Mouse (Mus musculus) spleen, adult 2 months (tissue): ENCODE data around the gene Cmip. TPM values are rescaled to one million over a fixed set of nuclear protein-coding genes. Genes with fewer than 3 reads are reported as not detected.

Experiments used
- DNase-seq, 2 experiments: peaks; one replicate each; pipeline versions ENCODE4 v3.0.0 to v3.0.0-alpha.2; 2012 to 2021; ENCODE audit warnings: low spot score in 2 of 2, low read depth in 1 of 2
- H3K27ac ChIP-seq: fragments of 200-500 bp; 2 replicates; pipeline ENCODE4 v1.5.1; 2012; ENCODE audit warnings: low read length, inconsistent platforms; ENCODE audit not compliant: insufficient read depth
- H3K27me3 ChIP-seq: fragments of 200-500 bp; 2 replicates; pipeline ENCODE4 v1.6.1; 2012; ENCODE audit warnings: mild to moderate bottlenecking, moderate library complexity, low read length, inconsistent platforms; ENCODE audit not compliant: control insufficient read depth, insufficient read depth
- H3K36me3 ChIP-seq: fragments of 200-500 bp; 2 replicates; pipeline ENCODE4 v1.6.1; 2012; ENCODE audit warnings: mild to moderate bottlenecking, low read length, inconsistent platforms; ENCODE audit not compliant: control insufficient read depth, insufficient read depth
- H3K4me1 ChIP-seq: fragments of 200-500 bp; 2 replicates; pipeline ENCODE4 v1.6.1; 2011; ENCODE audit warnings: inconsistent platforms; ENCODE audit not compliant: control insufficient read depth, insufficient read depth, insufficient read length
- H3K4me3 ChIP-seq: fragments of 200-500 bp; 2 replicates; pipeline ENCODE4 v1.5.1; 2011; ENCODE audit warnings: mild to moderate bottlenecking, inconsistent platforms; ENCODE audit not compliant: insufficient read depth, insufficient read length; ENCODE audit errors: extremely low read depth
- CTCF ChIP-seq: fragments of 200-500 bp; IDR thresholded peaks from 2 replicates; pipeline ENCODE4 v1.5.1; 2011; ENCODE audit warnings: mild to moderate bottlenecking, inconsistent platforms; ENCODE audit not compliant: insufficient read depth, insufficient read length, insufficient replicate concordance; ENCODE audit errors: extremely low read depth
- POLR2A ChIP-seq: fragments of 200-500 bp; IDR thresholded peaks from 2 replicates; pipeline ENCODE4 v1.6.1; 2011; ENCODE audit warnings: low read depth, low read length, inconsistent platforms
- WGBS: fragments of 180-500 bp; shearing (Covaris S2); methylation state at CpG from one replicate; pipeline ENCODE4 v1.1.7; 2018; 5-methylcytosine and 5-hydroxymethylcytosine counted together
- polyA plus RNA-seq: library from polyadenylated mRNA; depleted of rRNA; stranded (reverse); fragments of >200 nt; gene quantifications from 2 replicates; pipeline ENCODE4 v1.2.3, GENCODE M21; 2012

Gene Cmip
- polyA plus RNA-seq, 1 experiment = 48.2 TPM

GRCm38 (mm10) chr8:117320616-117321015 is 63.8 kb downstream of the Cmip start:
- Histone ChIP-seq H3K4me1 (peaks cover 3% of the 10 kb centered on the region; the same call in 1 of the 2 replicates), H3K27ac (no peak overlapping the region), H3K27me3 (no peaks in the 10 kb centered on the region), H3K36me3 (peaks cover 2% of the 10 kb centered on the region; the same call in 1 of the 2 replicates), H3K4me3 (no peak overlapping the region)
- no peak for TF ChIP-seq CTCF
- no peak for TF ChIP-seq POLR2A
- 69% methylated on average over 10 of the region's 10 CpGs for WGBS
- no peak for DNase-seq

- no peaks in the 10 kb centered on the region for H3K27me3 ChIP-seq
- peaks cover 3% of the 10 kb centered on the region; the same call in 1 of the 2 replicates for H3K4me1 ChIP-seq
- H3K36me3 ChIP-seq = peaks cover 2% of the 10 kb centered on the region; the same call in 1 of the 2 replicates
- H3K27ac ChIP-seq = no peak overlapping the region
- TF ChIP-seq POLR2A (no peak), CTCF (no peak)
- no peak overlapping the region for H3K4me3 ChIP-seq
- no peak for DNase-seq
- 87% methylated on average over 15 of the region's 15 CpGs for WGBS
These were observed 64.4 kb downstream of the Cmip start for GRCm38 (mm10) chr8:117321232-117321631.

GRCm38 (mm10) chr8:117322021-117322420 is 65.2 kb downstream of the Cmip start:
- H3K27ac ChIP-seq = no peak overlapping the region
- H3K4me1 ChIP-seq = peaks cover 3% of the 10 kb centered on the region; the same call in 1 of the 2 replicates
- H3K27me3 ChIP-seq = no peaks in the 10 kb centered on the region
- DNase-seq = peak; percentile 75 to 76
- H3K36me3 ChIP-seq = peaks cover 2% of the 10 kb centered on the region; the same call in 1 of the 2 replicates
- no peak overlapping the region for H3K4me3 ChIP-seq
- 11% methylated on average over 6 of the region's 6 CpGs for WGBS
- TF ChIP-seq CTCF (no peak), POLR2A (no peak)

- peaks cover 2% of the 10 kb centered on the region; the same call in 1 of the 2 replicates for H3K36me3 ChIP-seq
- peaks cover 3% of the 10 kb centered on the region; the same call in 1 of the 2 replicates for H3K4me1 ChIP-seq
These were observed 65.9 kb downstream of the Cmip start for GRCm38 (mm10) chr8:117322715-117323310.

GRCm38 (mm10) chr8:117324821-117325220 is 68.0 kb downstream of the Cmip start:
- Histone ChIP-seq H3K36me3 (peaks cover 2% of the 10 kb centered on the region; the same call in 1 of the 2 replicates), H3K27me3 (no peaks in the 10 kb centered on the region), H3K4me1 (peaks cover 3% of the 10 kb centered on the region; the same call in 1 of the 2 replicates), H3K27ac (no peak overlapping the region), H3K4me3 (no peak overlapping the region)
- TF ChIP-seq CTCF = no peak
- TF ChIP-seq POLR2A = no peak
- 93% methylated on average over 9 of the region's 9 CpGs for WGBS
- no peak for DNase-seq

More at GRCm38 (mm10) chr8:117322715-117323310, 65.9 kb downstream of the Cmip start:
- WGBS = 78% methylated on average over 8 of the region's 8 CpGs
- TF ChIP-seq CTCF (no peak), POLR2A (no peak)
- no peaks in the 10 kb centered on the region for H3K27me3 ChIP-seq
- no peak overlapping the region for H3K27ac ChIP-seq
- no peak for DNase-seq
- no peak overlapping the region for H3K4me3 ChIP-seq

- Histone ChIP-seq H3K27me3 (no peaks in the 10 kb centered on the region), H3K27ac (no peak overlapping the region), H3K4me3 (no peak overlapping the region), H3K4me1 (peaks cover 2% of the 10 kb centered on the region; the same call in 1 of the 2 replicates), H3K36me3 (peaks cover 2% of the 10 kb centered on the region; the same call in 1 of the 2 replicates)
- WGBS = 84% methylated on average over 5 of the region's 5 CpGs
- TF ChIP-seq POLR2A = no peak
- TF ChIP-seq CTCF = no peak
- DNase-seq = no peak
These were observed 69.9 kb downstream of the Cmip start for GRCm38 (mm10) chr8:117326735-117327134.

- TF ChIP-seq CTCF (no peak), POLR2A (no peak)
- Histone ChIP-seq H3K4me1 (peaks cover 3% of the 10 kb centered on the region; the same call in 1 of the 2 replicates), H3K36me3 (peaks cover 2% of the 10 kb centered on the region; the same call in 1 of the 2 replicates), H3K27ac (no peak overlapping the region), H3K4me3 (no peak overlapping the region), H3K27me3 (no peaks in the 10 kb centered on the region)
- 87% methylated on average over 7 of the region's 7 CpGs for WGBS
- no peak for DNase-seq
These were observed 70.5 kb downstream of the Cmip start for GRCm38 (mm10) chr8:117327385-117327837.
